Mouse (Mus musculus): ENCODE data around the gene Fam53b. TPM values are rescaled to one million over a fixed set of nuclear protein-coding genes. Genes with fewer than 3 reads are reported as not detected.

Fam53b gene
- polyA plus RNA-seq, 2 experiments = 12.9 to 20.0 TPM

GRCm38 (mm10) chr7:132804951-132805350 is 8.7 kb downstream of the Fam53b start:
- H3K4me3 ChIP-seq (ENCODE audit: insufficient read depth in 1 of 2, low read depth in 2 of 2, low read length in 2 of 2) = no peak overlapping the region
- TF ChIP-seq CTCF (IDR thresholded peaks at IDR 0.05; ENCODE audit: low read depth) = no peak
- no peak for TF ChIP-seq EP300 (IDR thresholded peaks at IDR 0.05; ENCODE audit: low read depth)
- 18% methylated on average over 5 of the region's 5 CpGs for WGBS (ENCODE audit: insufficient replicate concordance)
- ATAC-seq (ENCODE audit: insufficient read depth) (peak; percentile 73), DNase-seq (ENCODE audit: low read depth in 3 of 3, low spot score in 3 of 3) (peak in 1 of 3 experiments; percentile 39)
- H3K36me3 ChIP-seq (replicated peaks; ENCODE audit: control insufficient read depth, insufficient read depth, low read depth) = no peaks in the 10 kb centered on the region
- H3K4me2 ChIP-seq (ENCODE audit: low read depth) = peak overlapping the region; percentile 45
- peaks cover 33 to 52% of the 10 kb centered on the region in 2 experiments for H3K4me1 ChIP-seq (replicated peaks; ENCODE audit: control insufficient read depth in 2 of 2, insufficient read depth in 2 of 2, low read length in 1 of 2)
- 0 out of 2 replicates have a peak overlapping the region, but pooled peaks have one; percentile 14 for H3K9ac ChIP-seq (replicated peaks)
- no peaks in the 10 kb centered on the region for H3K9me3 ChIP-seq (ENCODE audit: control insufficient read depth, low read length)
- H3K27me3 ChIP-seq (ENCODE audit: control insufficient read depth, insufficient read depth, low read length) = no peaks in the 10 kb centered on the region
- peak overlapping the region; percentile 54 for H3K27ac ChIP-seq

- Histone ChIP-seq H3K9ac (replicated peaks) (0 out of 2 replicates have a peak overlapping the region, but pooled peaks have one; percentile 27), H3K4me1 (replicated peaks; ENCODE audit: control insufficient read depth in 2 of 2, insufficient read depth in 2 of 2, low read length in 1 of 2) (peaks cover 31 to 50% of the 10 kb centered on the region in 2 experiments), H3K27me3 (ENCODE audit: control insufficient read depth, insufficient read depth, low read length) (no peaks in the 10 kb centered on the region), H3K36me3 (replicated peaks; ENCODE audit: control insufficient read depth, insufficient read depth, low read depth) (no peaks in the 10 kb centered on the region), H3K27ac (peak overlapping the region; percentile 54), H3K9me3 (ENCODE audit: control insufficient read depth, low read length) (no peaks in the 10 kb centered on the region), H3K4me2 (ENCODE audit: low read depth) (peak overlapping the region; percentile 45), H3K4me3 (ENCODE audit: insufficient read depth in 1 of 2, low read depth in 2 of 2, low read length in 2 of 2) (no peak overlapping the region)
- ATAC-seq (ENCODE audit: insufficient read depth) (peak; percentile 14; the same call in 1 of the 2 replicates), DNase-seq (ENCODE audit: low read depth in 3 of 3, low spot score in 3 of 3) (no peak)
- TF ChIP-seq EP300 (IDR thresholded peaks at IDR 0.05; ENCODE audit: low read depth) = no peak
- no peak for TF ChIP-seq CTCF (IDR thresholded peaks at IDR 0.05; ENCODE audit: low read depth)
- WGBS (ENCODE audit: insufficient replicate concordance) = 57% methylated on average over 7 of the region's 7 CpGs
Observed at GRCm38 (mm10) chr7:132804461-132804860, 9.2 kb downstream of the Fam53b start.

GRCm38 (mm10) chr7:132803962-132804361 is 9.7 kb downstream of the Fam53b start:
- Histone ChIP-seq H3K4me2 (ENCODE audit: low read depth) (peak overlapping the region; percentile 15; the same call in 1 of the 2 replicates), H3K27ac (peak overlapping the region; percentile 54), H3K27me3 (ENCODE audit: control insufficient read depth, insufficient read depth, low read length) (no peaks in the 10 kb centered on the region), H3K36me3 (replicated peaks; ENCODE audit: control insufficient read depth, insufficient read depth, low read depth) (no peaks in the 10 kb centered on the region), H3K4me3 (ENCODE audit: insufficient read depth in 1 of 2, low read depth in 2 of 2, low read length in 2 of 2) (no peak overlapping the region), H3K9ac (replicated peaks) (0 out of 2 replicates have a peak overlapping the region, but pooled peaks have one; percentile 27), H3K9me3 (ENCODE audit: control insufficient read depth, low read length) (no peaks in the 10 kb centered on the region), H3K4me1 (replicated peaks; ENCODE audit: control insufficient read depth in 2 of 2, insufficient read depth in 2 of 2, low read length in 1 of 2) (peaks cover 30 to 46% of the 10 kb centered on the region in 2 experiments)
- WGBS (ENCODE audit: insufficient replicate concordance) = 38% methylated on average over 3 of the region's 3 CpGs
- TF ChIP-seq CTCF (IDR thresholded peaks at IDR 0.05; ENCODE audit: low read depth) (no peak), EP300 (IDR thresholded peaks at IDR 0.05; ENCODE audit: low read depth) (no peak)
- ATAC-seq (ENCODE audit: insufficient read depth) (peak; percentile 42), DNase-seq (ENCODE audit: low read depth in 3 of 3, low spot score in 3 of 3) (peak in 1 of 3 experiments; percentile 44)

GRCm38 (mm10) chr7:132803336-132803735 is 10.3 kb downstream of the Fam53b start:
- H3K4me3 ChIP-seq (ENCODE audit: insufficient read depth in 1 of 2, low read depth in 2 of 2, low read length in 2 of 2) = no peak overlapping the region
- no peak for TF ChIP-seq CTCF (IDR thresholded peaks at IDR 0.05; ENCODE audit: low read depth)
- no peak for TF ChIP-seq EP300 (IDR thresholded peaks at IDR 0.05; ENCODE audit: low read depth)
- no peaks in the 10 kb centered on the region for H3K9me3 ChIP-seq (ENCODE audit: control insufficient read depth, low read length)
- no peak for DNase-seq (ENCODE audit: low read depth in 3 of 3, low spot score in 3 of 3)
- H3K4me1 ChIP-seq (replicated peaks; ENCODE audit: control insufficient read depth in 2 of 2, insufficient read depth in 2 of 2, low read length in 1 of 2) = peaks cover 24 to 40% of the 10 kb centered on the region in 2 experiments
- no peaks in the 10 kb centered on the region for H3K27me3 ChIP-seq (ENCODE audit: control insufficient read depth, insufficient read depth, low read length)
- H3K36me3 ChIP-seq (replicated peaks; ENCODE audit: control insufficient read depth, insufficient read depth, low read depth) = no peaks in the 10 kb centered on the region
- H3K27ac ChIP-seq = no peak overlapping the region; the same call in 1 of the 2 replicates
- ATAC-seq (ENCODE audit: insufficient read depth) = no peak
- 0 out of 2 replicates have a peak overlapping the region, but pooled peaks have one; percentile 5 for H3K9ac ChIP-seq (replicated peaks)
- no peak overlapping the region for H3K4me2 ChIP-seq (ENCODE audit: low read depth)
- WGBS (ENCODE audit: insufficient replicate concordance) = 74% methylated on average over 2 of the region's 2 CpGs

GRCm38 (mm10) chr7:132802691-132803090 is 11.0 kb downstream of the Fam53b start:
- no peak overlapping the region for H3K27ac ChIP-seq
- ATAC-seq (ENCODE audit: insufficient read depth) (no peak), DNase-seq (ENCODE audit: low read depth in 3 of 3, low spot score in 3 of 3) (no peak)
- no peak overlapping the region for H3K9ac ChIP-seq (replicated peaks)
- TF ChIP-seq CTCF (IDR thresholded peaks at IDR 0.05; ENCODE audit: low read depth) (no peak), EP300 (IDR thresholded peaks at IDR 0.05; ENCODE audit: low read depth) (no peak)
- H3K4me3 ChIP-seq (ENCODE audit: insufficient read depth in 1 of 2, low read depth in 2 of 2, low read length in 2 of 2) = no peak overlapping the region
- H3K27me3 ChIP-seq (ENCODE audit: control insufficient read depth, insufficient read depth, low read length) = no peaks in the 10 kb centered on the region
- H3K4me2 ChIP-seq (ENCODE audit: low read depth) = no peak overlapping the region
- WGBS (ENCODE audit: insufficient replicate concordance) = 81% methylated on average over 11 of the region's 11 CpGs
- peaks cover 24 to 40% of the 10 kb centered on the region in 2 experiments for H3K4me1 ChIP-seq (replicated peaks; ENCODE audit: control insufficient read depth in 2 of 2, insufficient read depth in 2 of 2, low read length in 1 of 2)
- no peaks in the 10 kb centered on the region for H3K9me3 ChIP-seq (ENCODE audit: control insufficient read depth, low read length)
- H3K36me3 ChIP-seq (replicated peaks; ENCODE audit: control insufficient read depth, insufficient read depth, low read depth) = no peaks in the 10 kb centered on the region

Data from liver, embryonic 14.5 days (tissue).